Mouse (Mus musculus) embryonic facial prominence, embryonic 14.5 days (tissue): ENCODE results near the gene Dnph1. TPM values are rescaled to one million over a fixed set of nuclear protein-coding genes. Genes with fewer than 3 reads are reported as not detected.

Source experiments
- ATAC-seq: fragments of 200-750 bp; cut with Nextera tagmentation; 2 replicates; pipeline ENCODE4 v1.8.0; 2017; ENCODE audit warnings: low read depth, moderate number of reproducible peaks, moderate TSS enrichment
- DNase-seq: peaks from one replicate; pipeline ENCODE4 v3.0.0-alpha.2; 2015; ENCODE audit warnings: low spot score
- H3K27ac ChIP-seq: fragments of 300-500 bp; sonication (generic); replicated peaks from 2 replicates; pipeline ENCODE4 v1.5.1; 2014; ENCODE audit warnings: low read depth, mild to moderate bottlenecking, low read length, moderate library complexity
- H3K27me3 ChIP-seq: fragments of 300-500 bp; sonication (generic); replicated peaks from 2 replicates; pipeline ENCODE4 v1.6.1; 2014; ENCODE audit warnings: low read length; ENCODE audit not compliant: control insufficient read depth, insufficient read depth
- H3K36me3 ChIP-seq: fragments of 300-500 bp; sonication (generic); 2 replicates; pipeline ENCODE4 v1.6.1; 2014; ENCODE audit warnings: low read length, mixed read lengths; ENCODE audit not compliant: control insufficient read depth, insufficient read depth
- H3K4me1 ChIP-seq: fragments of 300-500 bp; sonication (generic); 2 replicates; pipeline ENCODE4 v1.6.1; 2014; ENCODE audit warnings: antibody characterized with exemption, low read length; ENCODE audit not compliant: control insufficient read depth, insufficient read depth
- H3K4me2 ChIP-seq: fragments of 300-500 bp; sonication (generic); 2 replicates; pipeline ENCODE4 v1.6.1; 2014; ENCODE audit warnings: low read depth, mild to moderate bottlenecking, low read length, moderate library complexity, mixed read lengths
- H3K4me3 ChIP-seq: fragments of 300-500 bp; sonication (generic); 2 replicates; pipeline ENCODE4 v1.5.1; 2014; ENCODE audit warnings: low read depth, mild to moderate bottlenecking, low read length
- H3K9ac ChIP-seq: fragments of 300-500 bp; sonication (generic); 2 replicates; pipeline ENCODE4 v1.6.1; 2014; ENCODE audit warnings: low read depth, mild to moderate bottlenecking, low read length, moderate library complexity, mixed read lengths
- H3K9me3 ChIP-seq: fragments of 300-500 bp; sonication (generic); 2 replicates; pipeline ENCODE4 v1.6.1; 2016; ENCODE audit warnings: low read length; ENCODE audit not compliant: control insufficient read depth
- WGBS: fragments of 180-500 bp; shearing (Covaris S2); extraction: QIAGEN DNeasy Blood & Tissue Kit; methylation state at CpG from one replicate; pipeline ENCODE4 v1.1.7; 2014; 5-methylcytosine and 5-hydroxymethylcytosine counted together
- polyA plus RNA-seq: library from polyadenylated mRNA; unstranded; fragments of >200 nt; fragmentation: Nextera tagmentation; extraction: Ambion mirVana; gene quantifications from 2 replicates; pipeline ENCODE4 v1.2.1, GENCODE M21; 2014

Gene Dnph1
- polyA plus RNA-seq, 1 experiment from 2014 or later, result 34.5 TPM

GRCm38 (mm10) chr17:46543661-46544060, 47.1 kb downstream of the Dnph1 start:
- no peaks in the 10 kb centered on the region for H3K9me3 ChIP-seq
- no peak overlapping the region for H3K9ac ChIP-seq
- H3K27ac ChIP-seq, result no peak overlapping the region
- ATAC-seq, result no peak
- no peaks in the 10 kb centered on the region for H3K27me3 ChIP-seq
- WGBS, result 86% methylated on average over 12 of the region's 12 CpGs
- H3K4me2 ChIP-seq, result no peak overlapping the region
- peaks cover 8% of the 10 kb centered on the region for H3K4me1 ChIP-seq
- no peak for DNase-seq
- no peak overlapping the region for H3K4me3 ChIP-seq
- H3K36me3 ChIP-seq, result peaks cover 32% of the 10 kb centered on the region

- Histone ChIP-seq H3K27me3 (no peaks in the 10 kb centered on the region), H3K9me3 (no peaks in the 10 kb centered on the region), H3K9ac (peak within 1 kb of the TSS; percentile 79), H3K36me3 (peaks cover 43% of the 10 kb centered on the region), H3K4me3 (peak within 1 kb of the TSS; percentile 65), H3K4me1 (peaks cover 8% of the 10 kb centered on the region), H3K4me2 (peak within 1 kb of the TSS; percentile 81), H3K27ac (no peak within 1 kb of the TSS)
- DNase-seq, result peak; percentile 79
- peak; percentile 85 for ATAC-seq
- WGBS, result under 1% methylated on average over 35 of the region's 49 CpGs
Measured at GRCm38 (mm10) chr17:46545813-46546564, 49.5 kb downstream of the Dnph1 start, which contains the start of gene Cul9. Gene Cul9 (minus strand): TSS chr17:46546388.

GRCm38 (mm10) chr17:46546591-46546990, 50.1 kb downstream of the Dnph1 start:
- Histone ChIP-seq H3K9me3 (no peaks in the 10 kb centered on the region), H3K9ac (peak overlapping the region; percentile 79), H3K27ac (no peak overlapping the region), H3K4me1 (peaks cover 8% of the 10 kb centered on the region), H3K36me3 (peaks cover 43% of the 10 kb centered on the region), H3K27me3 (no peaks in the 10 kb centered on the region), H3K4me2 (peak overlapping the region; percentile 81), H3K4me3 (peak overlapping the region; percentile 65)
- DNase-seq (no peak), ATAC-seq (no peak)
- 18% methylated on average over 7 of the region's 7 CpGs for WGBS

GRCm38 (mm10) chr17:46546995-46547394, 50.5 kb downstream of the Dnph1 start:
- Histone ChIP-seq H3K4me2 (peak overlapping the region; percentile 81; the same call in 1 of the 2 replicates), H3K4me3 (no peak overlapping the region), H3K4me1 (peaks cover 9% of the 10 kb centered on the region), H3K9me3 (no peaks in the 10 kb centered on the region), H3K36me3 (peaks cover 43% of the 10 kb centered on the region), H3K9ac (no peak overlapping the region), H3K27me3 (no peaks in the 10 kb centered on the region), H3K27ac (no peak overlapping the region)
- peak; percentile 45 for DNase-seq
- ATAC-seq, result no peak
- 20% methylated on average over 8 of the region's 8 CpGs for whole genome bisulfite sequencing

- H3K9me3 ChIP-seq, result no peaks in the 10 kb centered on the region
- H3K4me2 ChIP-seq, result no peak overlapping the region
- DNase-seq (no peak), ATAC-seq (no peak)
- WGBS, result 19% methylated on average over 3 of the region's 3 CpGs
- no peaks in the 10 kb centered on the region for H3K27me3 ChIP-seq
- H3K9ac ChIP-seq, result 0 out of 2 replicates have a peak overlapping the region, but pooled peaks have one; percentile 7
- peaks cover 15% of the 10 kb centered on the region for H3K4me1 ChIP-seq
- no peak overlapping the region for H3K4me3 ChIP-seq
- H3K36me3 ChIP-seq, result peaks cover 47% of the 10 kb centered on the region
- H3K27ac ChIP-seq, result no peak overlapping the region
Measured at GRCm38 (mm10) chr17:46547923-46548322, 51.4 kb downstream of the Dnph1 start.

GRCm38 (mm10) chr17:46548741-46549140, 52.2 kb downstream of the Dnph1 start:
- Histone ChIP-seq H3K27me3 (no peaks in the 10 kb centered on the region), H3K27ac (no peak overlapping the region), H3K36me3 (peaks cover 47% of the 10 kb centered on the region), H3K4me3 (no peak overlapping the region), H3K4me2 (no peak overlapping the region), H3K9ac (no peak overlapping the region), H3K4me1 (peaks cover 23% of the 10 kb centered on the region), H3K9me3 (no peaks in the 10 kb centered on the region)
- WGBS, result 61% methylated on average over 9 of the region's 11 CpGs
- DNase-seq, result no peak
- ATAC-seq, result no peak

- no peak for ATAC-seq
- peaks cover 47% of the 10 kb centered on the region for H3K36me3 ChIP-seq
- H3K27me3 ChIP-seq, result no peaks in the 10 kb centered on the region
- 29% methylated on average over 8 of the region's 8 CpGs for WGBS
- peaks cover 27% of the 10 kb centered on the region for H3K4me1 ChIP-seq
- no peak overlapping the region for H3K4me3 ChIP-seq
- peak; percentile 46 for DNase-seq
- no peaks in the 10 kb centered on the region for H3K9me3 ChIP-seq
- no peak overlapping the region for H3K4me2 ChIP-seq
- H3K27ac ChIP-seq, result no peak overlapping the region
- no peak overlapping the region for H3K9ac ChIP-seq
Measured at GRCm38 (mm10) chr17:46549193-46549592, 52.7 kb downstream of the Dnph1 start.
